ENCODE assay signal across 8 mouse cellular contexts in genomic region chr2:172370411-172371223, GRCm38 (mm10). TPM values are rescaled to one million over a fixed set of nuclear protein-coding genes. Genes with fewer than 3 reads are reported as not detected.
DNase-seq lines count a peak whose midpoint lies in the region; ATAC-seq lines count a peak whose summit lies in the region.

TSS of gene Aurka (minus strand) at chr2:172370535.
TSS of gene Cstf1 (plus strand) at chr2:172370681.

- H3K4me3 ChIP-seq in hindbrain, embryonic 15.5 days, result peak within 1 kb of the TSS; percentile 81

- peak; percentile 99 for ATAC-seq in hindbrain, embryonic 15.5 days (ENCODE audit: low FRiP score, low read depth)

- H3K27me3 ChIP-seq in hindbrain, embryonic 15.5 days, result no peaks in the 10 kb centered on the region

- H3K4me2 ChIP-seq in hindbrain, embryonic 15.5 days, result peak within 1 kb of the TSS; percentile 78

- peaks cover 19% of the 10 kb centered on the region for H3K36me3 ChIP-seq in hindbrain, embryonic 15.5 days

- peak; percentile 93 for DNase-seq in T-cell, adult 2 months (ENCODE audit: low spot score)
- DNase-seq in cerebellum, postnatal 36 days, result peak; percentile 94 to 97
- DNase-seq in frontal cortex, postnatal 36 days (ENCODE audit: low spot score in 2 of 2), result peak; percentile 96 to 97
- DNase-seq in left cerebral cortex, adult 11 months (ENCODE audit: low spot score), result peak; percentile 92
- peak; percentile 94 to 95 for DNase-seq in lung, postnatal 4 days
- peak; percentile 91 for DNase-seq in retina, postnatal 7 days (ENCODE audit: low read depth, low spot score)
- DNase-seq in urinary bladder, adult 2 months (ENCODE audit: low spot score), result peak; percentile 94

- no peaks in the 10 kb centered on the region for H3K9me3 ChIP-seq in hindbrain, embryonic 15.5 days

- peak within 1 kb of the TSS; percentile 92 for H3K27ac ChIP-seq in hindbrain, embryonic 15.5 days (replicated peaks)

- peaks cover 24% of the 10 kb centered on the region for H3K4me1 ChIP-seq in hindbrain, embryonic 15.5 days (replicated peaks)

- WGBS in hindbrain, embryonic 15.5 days, result under 1% methylated on average over 66 of the region's 66 CpGs

- peak within 1 kb of the TSS; percentile 85 for H3K9ac ChIP-seq in hindbrain, embryonic 15.5 days

RNA-seq across cellular contexts. Expression of gene Aurka, which starts in this region (rescaled TPM):
- 21.4 and 24.5 TPM in 2 replicates for polyA plus RNA-seq in hindbrain, embryonic 15.5 days (2015; fragmentation: Nextera tagmentation; extraction: Ambion mirVana)
- polyA plus RNA-seq in urinary bladder, adult 2 months (2012; rRNA removed), result 3.0 and 3.1 TPM in 2 replicates

RNA-seq across cellular contexts. Expression of gene Cstf1, which starts in this region (rescaled TPM):
- polyA plus RNA-seq in hindbrain, embryonic 15.5 days (2015; fragmentation: Nextera tagmentation; extraction: Ambion mirVana), result 22.4 and 25.1 TPM in 2 replicates
- 27.0 and 28.1 TPM in 2 replicates for polyA plus RNA-seq in urinary bladder, adult 2 months (2012; rRNA removed)

Comparison
In these comparisons a context has a peak if more than half of its experiments do, and no peak if none do; other contexts are left out.
1. Peak in every context shown above with its lines: DNase-seq, ATAC-seq, H3K4me3 ChIP-seq and H3K27ac ChIP-seq.